Mouse (Mus musculus) CD4-positive, CD25-positive, alpha-beta regulatory T cell, adult 4 months (primary cell): ENCODE results near the gene Tagln3. TPM values are rescaled to one million over a fixed set of nuclear protein-coding genes. Genes with fewer than 3 reads are reported as not detected.

ENCODE experiments used
- ATAC-seq: one replicate; pipeline ENCODE4 v1.8.0; 2017
- polyA plus RNA-seq, 2 experiments: library from polyadenylated mRNA; unstranded; fragments of 100-300 nt; shearing (Covaris generic); gene quantifications; one replicate each; pipeline ENCODE4 v1.2.1; 2017

Gene Tagln3
- polyA plus RNA-seq, 2 experiments from 2014 or later: not detected

- no peak for ATAC-seq
These were observed 4.3 kb downstream of the Tagln3 start for GRCm38 (mm10) chr16:45720022-45720630.

- no peak for ATAC-seq
These were observed 6.1 kb downstream of the Tagln3 start for GRCm38 (mm10) chr16:45718296-45718695.

GRCm38 (mm10) chr16:45714489-45715150, 9.8 kb downstream of the Tagln3 start:
- peak; percentile 53 for ATAC-seq

GRCm38 (mm10) chr16:45713878-45714277, 10.5 kb downstream of the Tagln3 start:
- no peak for ATAC-seq

- no peak for ATAC-seq
These were observed 11.1 kb downstream of the Tagln3 start for GRCm38 (mm10) chr16:45713261-45713660.

GRCm38 (mm10) chr16:45711263-45711662, 13.1 kb downstream of the Tagln3 start:
- no peak for ATAC-seq

- ATAC-seq: no peak
These were observed 25.1 kb downstream of the Tagln3 start for GRCm38 (mm10) chr16:45699301-45699700.

GRCm38 (mm10) chr16:45697996-45698395, 26.4 kb downstream of the Tagln3 start:
- no peak for ATAC-seq

- no peak for ATAC-seq
These were observed 28.8 kb downstream of the Tagln3 start for GRCm38 (mm10) chr16:45695445-45696160.

GRCm38 (mm10) chr16:45693558-45693957, 30.9 kb downstream of the Tagln3 start, which contains the start of gene Tmprss7:
TSS of gene Tmprss7 (minus strand) at chr16:45693658.
- ATAC-seq: no peak

- no peak for ATAC-seq
These were observed 31.6 kb downstream of the Tagln3 start for GRCm38 (mm10) chr16:45692851-45693250.

- ATAC-seq: peak; percentile 99
These were observed 34.2 kb downstream of the Tagln3 start for GRCm38 (mm10) chr16:45690178-45690577.

- ATAC-seq: no peak
These were observed 37.6 kb downstream of the Tagln3 start for GRCm38 (mm10) chr16:45686833-45687232.

- ATAC-seq: no peak
These were observed 39.1 kb downstream of the Tagln3 start for GRCm38 (mm10) chr16:45685295-45685694.

- peak; percentile 80 for ATAC-seq
These were observed 39.6 kb downstream of the Tagln3 start for GRCm38 (mm10) chr16:45684815-45685214.

GRCm38 (mm10) chr16:45676462-45676861, 47.9 kb downstream of the Tagln3 start:
- ATAC-seq: no peak

- no peak for ATAC-seq
These were observed 54.4 kb downstream of the Tagln3 start for GRCm38 (mm10) chr16:45670005-45670404.

- ATAC-seq: no peak
These were observed 56.2 kb downstream of the Tagln3 start for GRCm38 (mm10) chr16:45668178-45668577.

- no peak for ATAC-seq
These were observed 58.3 kb downstream of the Tagln3 start for GRCm38 (mm10) chr16:45666136-45666535.

- no peak for ATAC-seq
These were observed 62.0 kb downstream of the Tagln3 start for GRCm38 (mm10) chr16:45662381-45662780.
